Mouse (Mus musculus): ENCODE data around the gene Elmsan1.

Gene Elmsan1

GRCm38 (mm10) chr12:84215758-84216440 is 2.8 kb downstream of the Elmsan1 start:
- no peak for DNase-seq

- no peak for DNase-seq
Observed at GRCm38 (mm10) chr12:84214495-84215175, 4.0 kb downstream of the Elmsan1 start.

- no peak for DNase-seq
Observed at GRCm38 (mm10) chr12:84212297-84212696, 6.4 kb downstream of the Elmsan1 start.

- DNase-seq: no peak
Observed at GRCm38 (mm10) chr12:84211021-84211538, 7.6 kb downstream of the Elmsan1 start.

- no peak for DNase-seq
Observed at GRCm38 (mm10) chr12:84210288-84210687, 8.4 kb downstream of the Elmsan1 start.

GRCm38 (mm10) chr12:84209093-84209492 is 9.6 kb downstream of the Elmsan1 start:
- DNase-seq: no peak

- no peak for DNase-seq
Observed at GRCm38 (mm10) chr12:84207209-84207817, 11.4 kb downstream of the Elmsan1 start.

- peak; percentile 51 to 65 for DNase-seq
Observed at GRCm38 (mm10) chr12:84206525-84206924, 12.2 kb downstream of the Elmsan1 start.

- DNase-seq: no peak
Observed at GRCm38 (mm10) chr12:84205659-84206185, 13.0 kb downstream of the Elmsan1 start.

- DNase-seq: no peak
Observed at GRCm38 (mm10) chr12:84204662-84205061, 14.0 kb downstream of the Elmsan1 start.

- DNase-seq: no peak
Observed at GRCm38 (mm10) chr12:84203778-84204216, 14.9 kb downstream of the Elmsan1 start.

- no peak for DNase-seq
Observed at GRCm38 (mm10) chr12:84203170-84203777, 15.4 kb downstream of the Elmsan1 start.

- DNase-seq: no peak
Observed at GRCm38 (mm10) chr12:84202561-84202960, 16.1 kb downstream of the Elmsan1 start.

GRCm38 (mm10) chr12:84201686-84202484 is 16.8 kb downstream of the Elmsan1 start:
- DNase-seq: no peak

GRCm38 (mm10) chr12:84201222-84201621 is 17.5 kb downstream of the Elmsan1 start:
- no peak for DNase-seq

- no peak for DNase-seq
Observed at GRCm38 (mm10) chr12:84198880-84199279, 19.8 kb downstream of the Elmsan1 start.

- no peak for DNase-seq
Observed at GRCm38 (mm10) chr12:84198076-84198679, 20.5 kb downstream of the Elmsan1 start.

GRCm38 (mm10) chr12:84195195-84195594 is 23.5 kb downstream of the Elmsan1 start:
- no peak for DNase-seq

GRCm38 (mm10) chr12:84194400-84195109 is 24.1 kb downstream of the Elmsan1 start:
- DNase-seq: no peak

- peak; percentile 90 to 94 for DNase-seq
Observed at GRCm38 (mm10) chr12:84193642-84194399, 24.9 kb downstream of the Elmsan1 start.

Measured in spleen, adult 18-20 months (tissue).